Mouse (Mus musculus) midbrain, embryonic 12.5 days (tissue): ENCODE results near the gene Scpep1. TPM values are rescaled to one million over a fixed set of nuclear protein-coding genes. Genes with fewer than 3 reads are reported as not detected.

Experiments used
- ATAC-seq: fragments of 200-750 bp; cut with Nextera tagmentation; 2 replicates; pipeline ENCODE4 v1.8.0; 2017; ENCODE audit warnings: low read depth, moderate TSS enrichment, moderate library complexity; ENCODE audit not compliant: low FRiP score
- H3K27ac ChIP-seq: fragments of 300-500 bp; sonication (generic); replicated peaks from 2 replicates; pipeline ENCODE4 v1.5.1; 2016; ENCODE audit warnings: mild to moderate bottlenecking
- H3K27me3 ChIP-seq: fragments of 300-500 bp; sonication (generic); 2 replicates; pipeline ENCODE4 v1.6.1; 2016; ENCODE audit warnings: mild to moderate bottlenecking
- H3K36me3 ChIP-seq: fragments of 300-500 bp; sonication (generic); 2 replicates; pipeline ENCODE4 v1.6.1; 2016
- H3K4me1 ChIP-seq: fragments of 300-500 bp; sonication (generic); 2 replicates; pipeline ENCODE4 v1.6.1; 2016
- H3K4me2 ChIP-seq: fragments of 300-500 bp; sonication (generic); replicated peaks from 2 replicates; pipeline ENCODE4 v1.6.1; 2016; ENCODE audit warnings: mild to moderate bottlenecking, moderate library complexity
- H3K4me3 ChIP-seq: fragments of 300-500 bp; sonication (generic); 2 replicates; pipeline ENCODE4 v1.5.1; 2016; ENCODE audit warnings: mild to moderate bottlenecking
- H3K9ac ChIP-seq: fragments of 300-500 bp; sonication (generic); replicated peaks from 2 replicates; pipeline ENCODE4 v1.6.1; 2016; ENCODE audit warnings: mild to moderate bottlenecking, moderate library complexity
- H3K9me3 ChIP-seq: fragments of 300-500 bp; sonication (generic); 2 replicates; pipeline ENCODE4 v1.6.1; 2016; ENCODE audit warnings: mild to moderate bottlenecking
- WGBS: fragments of 180-500 bp; shearing (Covaris S2); methylation state at CpG from one replicate; pipeline ENCODE4 v1.1.7; 2016; 5-methylcytosine and 5-hydroxymethylcytosine counted together
- polyA plus RNA-seq: library from polyadenylated mRNA; unstranded; fragments of >200 nt; fragmentation: Nextera tagmentation; extraction: Ambion mirVana; gene quantifications from 2 replicates; pipeline ENCODE4 v1.2.1, GENCODE M21; 2016

Gene Scpep1
- polyA plus RNA-seq, 1 experiment from 2014 or later: 47.9 TPM

GRCm38 (mm10) chr11:88970202-88970732 is 15.0 kb upstream of the Scpep1 start, which contains the start of gene Coil:
Gene Coil (plus strand): TSS chr11:88970252.
- no peaks in the 10 kb centered on the region for H3K9me3 ChIP-seq
- H3K27ac ChIP-seq: no peak within 1 kb of the TSS
- H3K36me3 ChIP-seq: no peaks in the 10 kb centered on the region
- no peak within 1 kb of the TSS for H3K4me3 ChIP-seq
- no peak within 1 kb of the TSS for H3K4me2 ChIP-seq
- H3K9ac ChIP-seq: no peak within 1 kb of the TSS
- WGBS: 35% methylated on average over 2 of the region's 2 CpGs
- no peak for ATAC-seq
- peaks cover 8% of the 10 kb centered on the region for H3K4me1 ChIP-seq
- no peaks in the 10 kb centered on the region for H3K27me3 ChIP-seq

GRCm38 (mm10) chr11:88966881-88967361 is 11.7 kb upstream of the Scpep1 start, which contains the start of gene Elobl:
Gene Elobl (minus strand): TSS chr11:88966931.
- no peaks in the 10 kb centered on the region for H3K36me3 ChIP-seq
- no peak within 1 kb of the TSS for H3K4me3 ChIP-seq
- H3K4me2 ChIP-seq: no peak within 1 kb of the TSS
- no peaks in the 10 kb centered on the region for H3K9me3 ChIP-seq
- no peak within 1 kb of the TSS for H3K27ac ChIP-seq
- no peak for ATAC-seq
- no peaks in the 10 kb centered on the region for H3K27me3 ChIP-seq
- H3K9ac ChIP-seq: no peak within 1 kb of the TSS
- H3K4me1 ChIP-seq: no peaks in the 10 kb centered on the region
- 83% methylated on average over 3 of the region's 3 CpGs for WGBS

GRCm38 (mm10) chr11:88958851-88959250 is 3.6 kb upstream of the Scpep1 start:
- no peaks in the 10 kb centered on the region for H3K27me3 ChIP-seq
- WGBS: 90% methylated on average over 3 of the region's 3 CpGs
- no peaks in the 10 kb centered on the region for H3K9me3 ChIP-seq
- no peak for ATAC-seq
- no peaks in the 10 kb centered on the region for H3K36me3 ChIP-seq
- H3K9ac ChIP-seq: no peak overlapping the region
- no peak overlapping the region for H3K4me2 ChIP-seq
- H3K4me1 ChIP-seq: peaks cover 14% of the 10 kb centered on the region
- H3K4me3 ChIP-seq: no peak overlapping the region
- H3K27ac ChIP-seq: no peak overlapping the region

- H3K9me3 ChIP-seq: no peaks in the 10 kb centered on the region
- peak overlapping the region; percentile 43 for H3K27ac ChIP-seq
Measured at GRCm38 (mm10) chr11:88954803-88955202, 462 bp downstream of the Scpep1 start.

GRCm38 (mm10) chr11:88953582-88953981 is 1.7 kb downstream of the Scpep1 start:
- Histone ChIP-seq H3K27me3 (no peaks in the 10 kb centered on the region), H3K9me3 (no peaks in the 10 kb centered on the region), H3K36me3 (peaks cover 16% of the 10 kb centered on the region; the same call in 1 of the 2 replicates), H3K4me2 (no peak overlapping the region), H3K4me1 (peaks cover 19% of the 10 kb centered on the region), H3K27ac (no peak overlapping the region), H3K4me3 (no peak overlapping the region), H3K9ac (no peak overlapping the region)
- WGBS: 93% methylated on average over 3 of the region's 3 CpGs
- no peak for ATAC-seq

More at GRCm38 (mm10) chr11:88954803-88955202, 462 bp downstream of the Scpep1 start:
- Histone ChIP-seq H3K4me1 (peaks cover 19% of the 10 kb centered on the region), H3K4me3 (peak overlapping the region; percentile 55), H3K9ac (peak overlapping the region; percentile 57; the same call in 1 of the 2 replicates), H3K36me3 (peaks cover 12% of the 10 kb centered on the region; the same call in 1 of the 2 replicates), H3K27me3 (no peaks in the 10 kb centered on the region), H3K4me2 (peak overlapping the region; percentile 58)
- WGBS: 1% methylated on average over 4 of the region's 4 CpGs
- ATAC-seq: peak; percentile 70; the same call in 1 of the 2 replicates

- Histone ChIP-seq H3K9me3 (no peaks in the 10 kb centered on the region), H3K4me1 (peaks cover 19% of the 10 kb centered on the region), H3K36me3 (peaks cover 16% of the 10 kb centered on the region), H3K4me3 (no peak overlapping the region), H3K9ac (no peak overlapping the region), H3K27ac (no peak overlapping the region), H3K4me2 (no peak overlapping the region), H3K27me3 (no peaks in the 10 kb centered on the region)
- WGBS: 95% methylated on average over 5 of the region's 5 CpGs
- no peak for ATAC-seq
Measured at GRCm38 (mm10) chr11:88952117-88952516, 3.1 kb downstream of the Scpep1 start.

GRCm38 (mm10) chr11:88951576-88951975 is 3.7 kb downstream of the Scpep1 start:
- Histone ChIP-seq H3K27ac (no peak overlapping the region), H3K27me3 (no peaks in the 10 kb centered on the region), H3K4me1 (peaks cover 19% of the 10 kb centered on the region), H3K4me2 (no peak overlapping the region), H3K9me3 (no peaks in the 10 kb centered on the region), H3K9ac (no peak overlapping the region), H3K4me3 (no peak overlapping the region), H3K36me3 (peaks cover 21% of the 10 kb centered on the region)
- WGBS: 94% methylated on average over 2 of the region's 2 CpGs
- ATAC-seq: no peak

GRCm38 (mm10) chr11:88950640-88951250 is 4.5 kb downstream of the Scpep1 start:
- no peak for ATAC-seq
- WGBS: 90% methylated on average over 13 of the region's 13 CpGs

GRCm38 (mm10) chr11:88949802-88950639 is 5.2 kb downstream of the Scpep1 start:
- Histone ChIP-seq H3K9ac (no peak overlapping the region), H3K9me3 (no peaks in the 10 kb centered on the region), H3K4me2 (no peak overlapping the region), H3K27ac (no peak overlapping the region), H3K27me3 (no peaks in the 10 kb centered on the region), H3K36me3 (peaks cover 34% of the 10 kb centered on the region), H3K4me3 (no peak overlapping the region), H3K4me1 (peaks cover 13% of the 10 kb centered on the region)
- 91% methylated on average over 8 of the region's 8 CpGs for WGBS
- no peak for ATAC-seq

More at GRCm38 (mm10) chr11:88950640-88951250, 4.5 kb downstream of the Scpep1 start:
- Histone ChIP-seq H3K4me1 (peaks cover 19% of the 10 kb centered on the region), H3K9me3 (no peaks in the 10 kb centered on the region), H3K4me3 (no peak overlapping the region), H3K9ac (no peak overlapping the region), H3K4me2 (no peak overlapping the region), H3K27ac (no peak overlapping the region), H3K27me3 (no peaks in the 10 kb centered on the region), H3K36me3 (peaks cover 27% of the 10 kb centered on the region)

GRCm38 (mm10) chr11:88948896-88949295 is 6.4 kb downstream of the Scpep1 start:
- Histone ChIP-seq H3K4me2 (no peak overlapping the region), H3K4me3 (no peak overlapping the region), H3K9ac (no peak overlapping the region), H3K27me3 (no peaks in the 10 kb centered on the region), H3K27ac (no peak overlapping the region), H3K4me1 (peaks cover 5% of the 10 kb centered on the region; the same call in 1 of the 2 replicates), H3K36me3 (peaks cover 43% of the 10 kb centered on the region), H3K9me3 (no peaks in the 10 kb centered on the region)
- 76% methylated on average over 8 of the region's 8 CpGs for WGBS
- no peak for ATAC-seq

GRCm38 (mm10) chr11:88945971-88946585 is 9.2 kb downstream of the Scpep1 start:
- Histone ChIP-seq H3K27ac (no peak overlapping the region), H3K4me2 (no peak overlapping the region), H3K27me3 (no peaks in the 10 kb centered on the region), H3K9me3 (no peaks in the 10 kb centered on the region), H3K4me3 (no peak overlapping the region), H3K36me3 (peaks cover 55% of the 10 kb centered on the region), H3K4me1 (no peaks in the 10 kb centered on the region), H3K9ac (no peak overlapping the region)
- no peak for ATAC-seq
- WGBS: 80% methylated on average over 8 of the region's 8 CpGs
